Mouse (Mus musculus) cerebellum, adult 9-11 months (tissue): Measurements from ENCODE around the gene Bscl2.
"Not testable (repeated sequence)": the region's sequence is repeated elsewhere in the genome, so short reads cannot be mapped to it uniquely, and the experiment has no call there.

Experiments
- DNase-seq: peaks from one replicate; pipeline ENCODE4 v3.0.0; 2022

The Bscl2 gene

GRCm38 (mm10) chr19:8831262-8831661 lies 6.0 kb upstream of the Bscl2 start:
- no peak for DNase-seq

- DNase-seq, result no peak
These were observed 4.3 kb upstream of the Bscl2 start for GRCm38 (mm10) chr19:8832971-8833370.

GRCm38 (mm10) chr19:8836327-8836726 lies 940 bp upstream of the Bscl2 start:
- DNase-seq, result not testable (repeated sequence)

DNA sequence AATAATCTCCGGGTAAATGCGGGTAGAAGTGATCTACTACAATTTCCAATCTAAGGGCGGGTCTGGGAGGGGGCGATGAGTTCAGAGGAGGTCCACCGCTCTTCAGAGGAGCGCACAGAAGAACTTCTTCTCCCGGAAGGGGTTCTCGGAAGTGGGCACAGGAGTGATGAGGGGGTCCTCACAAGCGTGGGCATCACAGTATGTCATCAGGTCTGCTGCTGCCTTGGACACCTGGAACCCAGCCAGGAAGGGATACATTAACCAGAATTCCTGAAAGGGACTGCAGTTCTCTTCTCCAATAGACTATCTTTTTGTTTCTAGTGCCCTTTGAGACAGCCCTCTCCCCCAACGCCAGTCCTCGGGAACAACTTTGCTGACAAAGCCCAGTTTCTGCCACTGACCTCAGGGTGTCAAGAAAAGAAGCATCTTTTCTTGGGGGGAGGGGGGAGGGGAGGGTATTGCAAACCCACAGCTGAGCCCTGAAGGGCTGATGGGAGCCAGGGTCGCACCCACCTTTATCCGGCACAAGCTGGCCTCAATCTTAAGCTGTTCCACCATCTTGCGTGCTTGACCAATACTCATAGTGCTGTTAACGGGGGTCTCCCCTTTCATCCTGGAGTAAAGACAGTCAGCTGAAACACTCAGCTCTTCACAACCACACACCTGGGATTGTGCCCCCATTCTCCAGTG lies 919 bp downstream of the Bscl2 start:
- DNase-seq, result peak; percentile 80

DNA sequence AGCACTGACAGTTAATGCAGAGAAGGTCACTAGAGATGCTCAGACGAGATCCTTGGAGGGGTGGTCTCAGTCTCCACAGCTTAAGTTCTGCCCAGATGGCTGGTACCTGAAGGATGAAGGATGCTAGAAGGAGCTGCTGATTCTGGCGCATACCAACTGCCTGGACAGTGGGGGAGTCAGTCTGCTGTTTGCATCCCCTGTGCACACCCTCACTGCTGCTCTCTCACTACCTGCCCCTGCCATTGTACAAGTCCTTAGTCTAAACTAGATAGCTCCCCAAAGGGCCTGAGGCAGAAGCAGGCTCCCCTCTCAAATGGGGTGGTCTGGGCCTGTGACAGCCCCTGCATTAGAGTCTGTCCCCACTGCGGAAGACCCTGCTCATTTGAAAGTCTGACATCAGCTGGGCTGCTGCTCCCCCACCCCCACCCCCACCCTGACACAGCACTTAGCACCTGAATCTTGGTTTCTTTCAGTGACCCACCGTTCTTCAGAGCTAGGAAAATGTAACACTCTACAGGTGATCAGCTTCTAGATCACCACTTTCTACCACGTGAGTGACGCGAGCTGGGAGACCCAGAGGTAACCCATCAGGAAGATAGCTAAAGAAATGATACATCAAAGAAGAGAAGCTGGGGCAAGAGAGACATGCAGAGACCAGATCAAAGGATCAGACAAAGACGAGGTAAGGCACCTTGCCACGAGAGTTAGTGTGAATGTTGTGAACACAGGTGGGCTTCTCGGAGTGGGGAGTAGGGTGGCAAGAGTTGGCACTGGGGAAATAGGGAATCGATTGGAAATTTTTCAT lies 2.0 kb downstream of the Bscl2 start, which contains the start of gene Gng3:
Gng3 (minus strand) TSS at position 92 of the 805 bp plus-strand sequence.
- peak; percentile 95 for DNase-seq

GRCm38 (mm10) chr19:8839908-8840791 lies 2.9 kb downstream of the Bscl2 start:
- peak; percentile 90 for DNase-seq

DNA sequence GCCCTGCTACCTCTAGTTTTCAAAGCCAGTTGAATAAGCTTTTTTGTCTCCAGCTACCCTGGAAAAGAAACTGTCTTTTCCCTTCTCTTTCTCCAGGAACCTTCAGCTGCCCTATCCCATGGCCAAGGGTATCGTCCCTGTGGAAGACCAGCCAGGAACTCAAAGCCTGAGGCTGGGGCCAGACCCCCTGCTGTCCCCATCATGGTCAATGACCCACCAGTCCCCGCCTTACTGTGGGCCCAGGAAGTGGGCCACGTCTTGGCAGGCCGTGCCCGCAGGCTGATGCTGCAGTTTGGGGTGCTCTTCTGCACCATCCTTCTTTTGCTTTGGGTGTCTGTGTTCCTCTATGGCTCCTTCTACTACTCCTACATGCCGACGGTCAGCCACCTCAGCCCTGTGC lies 3.7 kb downstream of the Bscl2 start:
- peak; percentile 69 for DNase-seq

GRCm38 (mm10) chr19:8842961-8843360 lies 5.7 kb downstream of the Bscl2 start:
- DNase-seq, result no peak

DNA sequence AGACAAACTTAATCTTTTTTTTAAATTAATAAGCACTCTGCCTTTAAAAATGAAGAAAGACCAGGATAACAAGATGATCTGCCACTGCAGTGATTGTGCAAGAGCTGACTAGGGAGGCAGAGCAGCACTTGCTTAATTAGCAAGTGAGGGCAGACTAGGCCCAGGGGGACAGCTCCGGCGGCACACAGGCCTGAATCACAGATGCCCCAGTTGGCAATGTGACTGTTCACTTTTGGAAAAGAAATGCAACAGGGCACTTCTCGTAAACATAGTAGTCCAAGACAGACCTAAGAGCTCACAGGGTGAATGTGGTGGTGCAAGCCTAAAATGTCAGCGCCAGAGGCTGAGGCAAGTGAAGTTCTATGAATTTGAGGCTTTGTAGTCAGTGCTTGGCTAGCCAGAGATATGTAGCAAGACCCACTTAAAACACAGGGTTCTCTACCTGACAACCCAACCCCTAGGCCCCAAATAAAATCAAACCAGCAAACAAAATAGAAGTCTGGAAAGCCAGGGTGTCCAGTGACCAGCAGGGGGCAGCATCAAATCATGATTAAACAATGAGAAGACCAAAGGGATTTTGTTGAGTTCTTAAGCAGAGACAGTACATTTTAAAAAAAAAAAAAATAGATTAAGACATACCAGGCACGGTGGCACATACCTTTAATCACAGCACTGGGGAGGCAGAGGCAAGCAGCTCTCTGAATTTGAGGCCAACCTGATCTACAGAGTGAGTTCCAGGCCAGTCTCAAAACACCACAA lies 7.3 kb downstream of the Bscl2 start:
- DNase-seq, result peak; percentile 67

- DNase-seq, result no peak
These were observed 11.1 kb downstream of the Bscl2 start for GRCm38 (mm10) chr19:8848356-8848755.

DNA sequence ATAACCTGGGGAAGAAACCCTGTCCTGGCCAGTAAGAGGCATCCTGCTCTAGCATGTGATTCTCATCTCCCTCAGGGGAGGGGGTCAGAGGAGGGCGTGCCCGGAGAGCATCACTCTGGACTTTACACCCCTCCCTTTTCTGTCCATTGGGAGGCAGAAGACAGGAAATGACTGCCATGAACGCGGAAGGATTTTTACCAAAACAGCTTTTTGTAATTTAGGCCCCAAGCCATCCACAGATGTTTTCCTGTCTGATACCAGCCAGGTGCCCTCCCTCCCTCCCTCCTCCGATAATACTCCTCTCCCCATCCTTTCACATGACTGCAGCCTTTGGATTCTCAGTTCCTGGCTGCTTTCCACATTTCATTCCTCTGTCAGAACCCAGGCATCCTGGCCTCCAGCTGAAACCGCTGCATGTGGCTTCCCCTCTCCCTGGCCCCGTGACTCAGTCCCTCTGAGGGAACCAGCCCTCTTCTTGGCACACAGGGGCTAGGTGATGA lies 13.2 kb downstream of the Bscl2 start, which contains the start of gene Lrrn4cl:
Lrrn4cl (plus strand) TSS at position 367 of the 500 bp plus-strand sequence.
- peak; percentile 34 for DNase-seq

GRCm38 (mm10) chr19:8851639-8852038 lies 14.4 kb downstream of the Bscl2 start:
- DNase-seq, result peak; percentile 19

DNA sequence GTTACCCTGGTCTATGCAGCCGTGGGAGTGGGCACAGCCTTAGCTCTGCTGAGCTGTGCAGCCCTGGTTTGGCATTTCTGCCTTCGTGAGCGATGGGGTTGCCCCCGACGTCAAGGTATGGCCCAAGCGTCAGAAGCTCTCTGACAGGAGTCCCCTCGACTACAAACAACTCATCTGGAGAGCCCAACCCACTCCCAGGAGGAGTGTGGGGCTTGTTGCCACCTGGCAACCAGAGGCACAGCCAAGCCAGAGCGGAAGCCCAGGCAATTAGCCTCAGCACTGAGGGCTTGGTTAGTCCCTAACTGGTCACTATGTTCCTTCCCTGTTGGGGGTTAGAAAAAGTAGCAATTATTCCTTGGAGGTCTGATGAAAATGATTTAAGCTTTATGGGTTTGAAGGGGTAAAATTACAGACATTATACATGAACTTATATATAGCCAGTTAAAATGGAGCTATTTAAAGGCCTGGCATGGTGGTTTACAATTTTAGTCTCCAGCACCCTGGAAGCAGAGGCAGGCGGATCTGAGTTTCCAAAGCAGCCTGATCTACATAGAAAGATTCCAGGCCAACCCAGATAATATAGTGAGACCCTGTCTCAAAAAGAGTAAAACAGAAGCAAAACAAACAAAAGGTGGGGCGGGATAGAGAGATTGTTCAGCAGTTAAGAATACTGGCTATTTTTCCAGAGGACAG lies 15.1 kb downstream of the Bscl2 start:
- DNase-seq, result peak; percentile 7

DNA sequence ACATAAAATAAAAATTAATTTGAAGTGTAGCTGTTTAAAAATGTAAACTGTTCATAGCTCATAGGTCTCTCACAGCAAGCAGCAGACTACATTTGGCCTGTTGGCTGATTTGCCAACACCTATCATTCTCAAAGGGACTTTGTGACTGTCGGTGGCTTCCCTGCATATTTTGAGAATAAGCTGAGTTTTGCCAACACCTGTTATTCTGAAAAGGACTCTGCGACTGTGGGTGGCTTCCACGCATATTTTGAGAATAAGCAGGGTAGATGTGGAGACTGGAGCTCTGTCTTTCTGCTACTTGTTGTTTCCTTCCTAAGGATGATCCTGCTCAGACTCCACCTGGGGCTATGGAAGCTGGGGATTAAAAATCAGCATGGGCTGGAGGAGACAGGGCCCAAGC lies 15.8 kb downstream of the Bscl2 start:
- peak; percentile 1 for DNase-seq

DNA sequence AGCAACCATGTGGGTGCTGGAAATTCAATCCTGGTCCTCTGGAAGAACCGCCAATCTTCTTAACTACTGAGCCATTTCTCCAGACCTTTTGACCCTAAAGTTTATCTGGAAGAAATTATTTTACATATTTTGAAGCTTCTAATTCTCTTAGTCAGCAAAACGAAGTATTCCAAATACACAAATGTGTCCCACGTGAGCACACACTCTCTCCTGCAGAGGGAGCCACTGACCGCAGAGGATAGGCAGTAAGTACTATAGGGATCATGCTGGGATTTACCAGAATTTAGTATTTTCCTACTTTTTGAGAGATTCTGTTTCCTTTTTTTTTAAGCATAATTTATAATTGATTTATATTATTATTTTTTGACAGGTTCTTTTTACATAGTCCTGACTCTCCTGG lies 20.4 kb downstream of the Bscl2 start:
- peak; percentile 27 for DNase-seq

GRCm38 (mm10) chr19:8859018-8859417 lies 21.8 kb downstream of the Bscl2 start:
- peak; percentile 1 for DNase-seq

DNA sequence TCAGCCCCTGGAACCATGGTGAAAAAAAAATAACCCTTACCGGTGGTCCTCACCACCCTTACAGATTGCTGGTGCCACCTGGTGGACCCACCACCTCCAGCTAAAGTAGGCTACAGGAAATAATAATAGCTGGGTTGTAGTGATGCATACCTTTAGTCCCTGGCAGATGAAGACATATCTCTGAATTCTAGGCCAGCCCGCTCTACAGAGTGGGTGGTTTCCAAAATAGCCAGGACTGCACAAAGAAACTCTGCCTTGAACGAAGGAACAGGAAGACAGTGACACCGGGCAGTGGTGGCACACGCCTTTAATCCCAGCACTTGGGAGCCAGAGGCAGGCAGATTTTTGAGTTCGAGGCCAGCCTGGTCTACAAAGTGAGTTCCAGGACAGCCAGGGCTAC lies 27.0 kb downstream of the Bscl2 start:
- DNase-seq, result peak; percentile 1

DNA sequence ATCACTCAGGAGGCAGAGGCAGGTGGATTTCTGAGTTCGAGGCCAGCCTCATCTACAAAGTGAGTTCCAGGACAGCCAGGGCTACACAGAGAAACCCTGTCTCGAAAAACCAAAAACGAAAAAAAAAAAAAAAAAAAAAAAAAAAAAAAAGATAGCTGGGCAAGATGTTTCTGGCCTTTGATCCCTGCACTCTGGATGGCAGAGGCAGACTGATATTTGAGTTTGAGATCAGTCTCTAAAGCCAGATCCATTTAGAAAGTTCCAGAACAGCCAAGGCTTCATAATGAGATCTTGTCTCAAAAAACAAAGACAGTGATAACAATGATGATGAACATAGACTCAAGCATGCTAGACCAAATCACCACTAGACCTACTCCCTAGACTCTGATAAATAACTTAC lies 33.1 kb downstream of the Bscl2 start:
- not testable (repeated sequence) for DNase-seq

- peak; percentile 35 for DNase-seq
These were observed 33.6 kb downstream of the Bscl2 start for GRCm38 (mm10) chr19:8870838-8871237.

DNA sequence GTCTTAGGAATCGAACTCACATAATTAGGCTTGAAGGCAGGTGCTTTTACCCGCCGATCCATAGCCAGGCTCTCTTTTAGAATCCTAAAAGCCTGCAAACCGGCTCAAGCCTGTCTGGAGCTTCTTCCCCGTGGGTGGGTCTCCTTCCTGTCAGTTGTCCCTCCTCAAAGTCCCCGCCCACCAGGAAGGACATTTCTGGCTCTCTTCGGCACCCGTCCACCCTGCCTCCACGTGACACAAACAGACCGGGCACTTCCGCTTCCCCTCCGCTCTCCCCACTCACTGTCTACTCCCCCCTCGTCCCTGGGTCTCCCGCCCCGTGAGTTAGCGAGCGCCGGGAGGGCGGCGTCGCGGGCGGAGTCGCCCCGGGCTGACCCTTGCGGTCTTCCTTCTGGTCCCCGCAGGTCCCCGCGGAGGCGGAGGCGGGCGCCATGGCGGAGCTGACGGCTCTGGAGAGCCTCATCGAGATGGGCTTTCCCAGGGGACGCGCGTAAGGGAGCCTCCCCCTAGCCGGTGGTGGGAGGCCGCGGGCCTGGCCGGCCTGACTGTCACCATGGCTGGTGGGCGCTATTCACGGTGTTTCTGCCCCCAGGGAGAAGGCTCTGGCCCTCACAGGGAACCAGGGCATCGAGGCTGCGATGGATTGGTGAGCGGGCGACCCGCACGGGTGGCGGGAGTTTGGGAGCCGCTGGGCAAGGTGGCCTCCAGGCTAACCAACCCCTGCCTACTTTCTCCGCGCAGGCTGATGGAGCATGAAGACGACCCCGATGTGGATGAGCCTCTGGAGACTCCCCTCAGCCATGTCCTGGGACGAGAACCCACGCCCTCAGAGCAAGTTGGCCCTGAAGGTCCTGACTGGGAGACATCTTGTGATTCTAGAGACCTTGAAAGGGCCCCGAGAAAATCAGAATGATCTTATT lies 34.3 kb downstream of the Bscl2 start, which contains the start of gene Ubxn1:
Ubxn1 (plus strand) TSS at position 230 of the 920 bp plus-strand sequence.
- DNase-seq, result peak; percentile 98
